Mouse (Mus musculus): ENCODE measurements at regions not wholly inside any gene's neighbourhood (a gene's known extent, or its start where the extent isn't known, plus 50 kb on each side); places are given as distances from the start of the nearest gene placed in this dataset.

DNA sequence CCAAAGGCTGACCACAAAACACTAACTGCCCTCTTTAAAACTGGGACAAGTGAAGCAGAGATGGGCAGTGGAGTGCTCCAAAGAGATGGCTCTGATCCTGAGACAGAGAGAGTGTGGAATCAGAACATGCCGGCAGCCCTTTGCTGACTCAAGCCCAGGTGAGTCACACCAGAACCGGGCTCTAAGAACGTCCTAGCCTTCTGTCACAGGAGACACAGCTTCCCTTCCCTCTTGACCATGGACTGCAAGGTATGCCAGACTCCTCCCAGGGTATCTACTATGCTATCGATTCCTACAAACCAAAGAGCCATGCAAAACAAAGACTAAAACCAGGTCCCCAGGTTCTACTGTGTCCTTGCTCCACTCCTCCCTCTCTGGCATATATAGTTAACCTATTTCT, 98.0 kb downstream of the Dhx15 start:
- Histone ChIP-seq H3K9me3 (ENCODE audit: control insufficient read depth, low read length) (no peaks in the 10 kb centered on the region), H3K4me1 (ENCODE audit: control insufficient read depth, insufficient read depth, low read length) (no peaks in the 10 kb centered on the region), H3K9ac (replicated peaks; ENCODE audit: low read depth, low read length) (no peak overlapping the region), H3K27me3 (ENCODE audit: control insufficient read depth, insufficient read depth, low read length) (no peaks in the 10 kb centered on the region), H3K36me3 (ENCODE audit: control insufficient read depth, insufficient read depth, low read length) (no peaks in the 10 kb centered on the region), H3K4me3 (ENCODE audit: low read depth, low read length) (no peak overlapping the region), H3K4me2 (ENCODE audit: low read depth, low read length) (no peak overlapping the region), H3K27ac (ENCODE audit: low read depth, low read length) (no peak overlapping the region)
- no peak for ATAC-seq (ENCODE audit: low read depth)
- 96% methylated on average over 4 of the region's 4 CpGs for WGBS

DNA sequence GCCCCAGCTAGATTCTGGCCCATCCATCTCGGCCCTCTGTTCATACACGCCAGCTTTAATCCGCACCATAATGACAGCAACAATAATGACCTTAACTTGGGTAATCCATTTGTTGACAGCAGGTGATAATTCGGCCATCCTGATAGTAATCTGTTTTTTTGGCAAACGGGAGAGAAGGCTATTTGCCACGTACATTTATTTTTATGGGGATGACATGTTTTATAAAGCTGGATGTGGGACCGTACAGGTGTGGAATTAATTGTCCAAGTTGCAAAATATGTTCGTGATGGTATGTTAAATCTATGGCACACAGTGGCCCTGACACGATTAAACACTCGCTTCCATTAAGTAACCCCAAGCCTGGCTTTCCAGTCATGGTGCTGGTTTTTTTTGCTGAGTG, 102.2 kb downstream of the Dhx15 start:
- Histone ChIP-seq H3K27me3 (ENCODE audit: control insufficient read depth, insufficient read depth, low read length) (no peaks in the 10 kb centered on the region), H3K36me3 (ENCODE audit: control insufficient read depth, insufficient read depth, low read length) (no peaks in the 10 kb centered on the region), H3K9ac (replicated peaks; ENCODE audit: low read depth, low read length) (no peak overlapping the region), H3K4me1 (ENCODE audit: control insufficient read depth, insufficient read depth, low read length) (no peaks in the 10 kb centered on the region), H3K9me3 (ENCODE audit: control insufficient read depth, low read length) (no peaks in the 10 kb centered on the region), H3K4me3 (ENCODE audit: low read depth, low read length) (no peak overlapping the region), H3K27ac (ENCODE audit: low read depth, low read length) (no peak overlapping the region), H3K4me2 (ENCODE audit: low read depth, low read length) (no peak overlapping the region)
- 75% methylated on average over 10 of the region's 10 CpGs for WGBS
- no peak for ATAC-seq (ENCODE audit: low read depth)

DNA sequence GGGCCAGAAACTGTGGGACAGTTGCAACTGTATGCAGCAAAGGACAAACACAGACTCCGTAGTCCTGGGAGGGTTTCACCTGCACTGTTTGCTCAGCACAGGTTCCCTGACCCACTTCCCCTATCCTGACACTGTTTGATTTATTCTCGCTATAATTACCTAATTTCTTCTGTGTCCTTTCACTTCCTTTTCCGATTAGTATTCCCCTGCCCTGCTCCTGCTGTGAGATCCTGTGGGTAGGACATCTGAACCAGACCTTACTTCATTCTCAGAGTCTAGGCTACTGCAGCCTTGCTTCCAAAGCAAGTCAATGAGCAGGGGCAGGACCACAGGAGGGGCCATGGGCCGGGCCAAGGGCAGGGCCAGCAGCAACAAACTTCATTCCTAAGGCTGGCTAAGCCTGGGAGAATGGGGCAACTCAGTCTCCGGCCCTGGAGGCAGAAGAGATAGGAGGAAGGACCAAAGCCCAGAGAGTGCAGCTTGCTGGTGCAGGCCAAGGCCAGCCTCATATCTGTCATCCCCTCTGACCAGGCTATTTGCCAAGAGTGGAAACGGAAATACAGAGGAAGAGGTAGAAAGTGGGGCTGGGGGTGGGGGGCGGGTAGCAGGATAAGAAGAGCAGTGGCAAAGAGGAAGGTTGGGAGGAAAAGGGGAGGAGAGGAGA, 103.4 kb downstream of the Dhx15 start:
- H3K4me1 ChIP-seq (ENCODE audit: control insufficient read depth, insufficient read depth, low read length) = no peaks in the 10 kb centered on the region
- H3K9me3 ChIP-seq (ENCODE audit: control insufficient read depth, low read length) = no peaks in the 10 kb centered on the region
- no peaks in the 10 kb centered on the region for H3K27me3 ChIP-seq (ENCODE audit: control insufficient read depth, insufficient read depth, low read length)
- H3K4me3 ChIP-seq (ENCODE audit: low read depth, low read length) = no peak overlapping the region
- no peak overlapping the region for H3K27ac ChIP-seq (ENCODE audit: low read depth, low read length)
- no peak overlapping the region for H3K9ac ChIP-seq (replicated peaks; ENCODE audit: low read depth, low read length)
- WGBS = 57% methylated on average over 7 of the region's 7 CpGs
- no peaks in the 10 kb centered on the region for H3K36me3 ChIP-seq (ENCODE audit: control insufficient read depth, insufficient read depth, low read length)
- no peak for ATAC-seq (ENCODE audit: low read depth)
- no peak overlapping the region for H3K4me2 ChIP-seq (ENCODE audit: low read depth, low read length)

DNA sequence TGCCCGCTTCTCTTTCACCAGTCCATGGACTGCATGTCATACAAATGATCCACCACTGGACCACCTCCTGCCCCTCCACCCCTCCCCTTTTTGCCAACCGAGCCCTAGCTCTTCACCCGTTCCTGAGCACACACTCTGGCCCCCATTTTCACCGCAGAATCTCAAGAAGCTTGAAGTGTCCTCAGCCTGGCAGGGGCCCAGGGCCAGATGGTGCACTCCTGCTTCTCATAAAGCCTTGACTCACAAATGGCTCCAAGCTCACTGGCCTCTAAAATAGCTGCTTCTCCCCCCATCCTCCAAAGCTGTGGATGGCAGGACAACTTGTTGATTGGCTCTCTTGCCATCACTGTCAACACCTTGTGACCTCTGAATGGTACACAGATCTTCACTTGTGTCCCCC, 110.0 kb downstream of the Dhx15 start:
- 90% methylated on average over 4 of the region's 4 CpGs for WGBS
- Histone ChIP-seq H3K4me3 (ENCODE audit: low read depth, low read length) (no peak overlapping the region), H3K36me3 (ENCODE audit: control insufficient read depth, insufficient read depth, low read length) (no peaks in the 10 kb centered on the region), H3K4me2 (ENCODE audit: low read depth, low read length) (no peak overlapping the region), H3K4me1 (ENCODE audit: control insufficient read depth, insufficient read depth, low read length) (no peaks in the 10 kb centered on the region), H3K9ac (replicated peaks; ENCODE audit: low read depth, low read length) (no peak overlapping the region), H3K9me3 (ENCODE audit: control insufficient read depth, low read length) (no peaks in the 10 kb centered on the region), H3K27me3 (ENCODE audit: control insufficient read depth, insufficient read depth, low read length) (no peaks in the 10 kb centered on the region), H3K27ac (ENCODE audit: low read depth, low read length) (no peak overlapping the region)
- ATAC-seq (ENCODE audit: low read depth) = no peak

DNA sequence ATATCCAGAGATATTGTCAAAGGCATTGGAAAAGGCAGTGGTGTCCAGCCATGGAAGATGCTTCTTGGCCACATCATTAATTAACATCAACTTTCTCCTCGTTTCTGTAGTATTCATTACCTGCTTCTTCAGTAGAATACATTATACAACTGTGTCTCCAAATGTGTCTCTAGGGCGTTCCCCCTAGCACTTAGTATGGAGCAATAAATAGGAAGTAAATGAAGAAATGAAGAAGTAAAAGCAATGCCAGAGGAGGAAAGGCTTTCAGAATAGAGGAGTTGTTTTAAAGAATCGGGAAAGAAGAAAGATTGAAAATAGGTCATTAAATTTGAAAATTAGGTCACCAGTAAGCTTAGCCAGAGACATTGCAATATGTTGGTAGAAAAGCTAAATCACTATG, 112.6 kb downstream of the Dhx15 start:
- Histone ChIP-seq H3K27me3 (ENCODE audit: control insufficient read depth, insufficient read depth, low read length) (no peaks in the 10 kb centered on the region), H3K4me3 (ENCODE audit: low read depth, low read length) (no peak overlapping the region), H3K36me3 (ENCODE audit: control insufficient read depth, insufficient read depth, low read length) (no peaks in the 10 kb centered on the region), H3K27ac (ENCODE audit: low read depth, low read length) (no peak overlapping the region), H3K4me2 (ENCODE audit: low read depth, low read length) (no peak overlapping the region), H3K9me3 (ENCODE audit: control insufficient read depth, low read length) (no peaks in the 10 kb centered on the region), H3K4me1 (ENCODE audit: control insufficient read depth, insufficient read depth, low read length) (no peaks in the 10 kb centered on the region), H3K9ac (replicated peaks; ENCODE audit: low read depth, low read length) (no peak overlapping the region)
- 83% methylated on average over 3 of the region's 3 CpGs for WGBS
- ATAC-seq (ENCODE audit: low read depth) = no peak

DNA sequence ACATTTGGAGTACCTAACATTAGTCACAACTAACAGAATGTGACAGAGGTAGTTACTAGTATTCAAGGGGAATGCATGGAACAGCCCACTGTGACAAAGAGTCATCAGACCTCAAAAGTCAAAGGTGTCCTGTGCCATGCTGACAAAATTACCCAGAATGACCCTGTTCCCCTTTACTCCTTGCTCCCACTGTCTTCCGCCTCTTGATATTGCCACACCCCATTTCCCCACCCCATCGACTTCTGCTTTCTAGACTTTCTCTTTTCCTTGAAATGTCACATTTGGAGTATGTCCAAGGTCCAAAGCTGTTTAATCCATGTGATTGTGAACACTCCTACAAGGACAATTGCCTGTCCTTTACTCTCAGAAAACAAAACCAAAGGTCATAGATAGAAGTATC, 115.2 kb downstream of the Dhx15 start:
- no peaks in the 10 kb centered on the region for H3K27me3 ChIP-seq (ENCODE audit: control insufficient read depth, insufficient read depth, low read length)
- H3K4me3 ChIP-seq (ENCODE audit: low read depth, low read length) = no peak overlapping the region
- no peak overlapping the region for H3K4me2 ChIP-seq (ENCODE audit: low read depth, low read length)
- no peak overlapping the region for H3K27ac ChIP-seq (ENCODE audit: low read depth, low read length)
- no peaks in the 10 kb centered on the region for H3K4me1 ChIP-seq (ENCODE audit: control insufficient read depth, insufficient read depth, low read length)
- ATAC-seq (ENCODE audit: low read depth) = no peak
- H3K9ac ChIP-seq (replicated peaks; ENCODE audit: low read depth, low read length) = no peak overlapping the region
- H3K9me3 ChIP-seq (ENCODE audit: control insufficient read depth, low read length) = no peaks in the 10 kb centered on the region
- WGBS = 99% methylated on average over 2 of the region's 2 CpGs
- no peaks in the 10 kb centered on the region for H3K36me3 ChIP-seq (ENCODE audit: control insufficient read depth, insufficient read depth, low read length)

DNA sequence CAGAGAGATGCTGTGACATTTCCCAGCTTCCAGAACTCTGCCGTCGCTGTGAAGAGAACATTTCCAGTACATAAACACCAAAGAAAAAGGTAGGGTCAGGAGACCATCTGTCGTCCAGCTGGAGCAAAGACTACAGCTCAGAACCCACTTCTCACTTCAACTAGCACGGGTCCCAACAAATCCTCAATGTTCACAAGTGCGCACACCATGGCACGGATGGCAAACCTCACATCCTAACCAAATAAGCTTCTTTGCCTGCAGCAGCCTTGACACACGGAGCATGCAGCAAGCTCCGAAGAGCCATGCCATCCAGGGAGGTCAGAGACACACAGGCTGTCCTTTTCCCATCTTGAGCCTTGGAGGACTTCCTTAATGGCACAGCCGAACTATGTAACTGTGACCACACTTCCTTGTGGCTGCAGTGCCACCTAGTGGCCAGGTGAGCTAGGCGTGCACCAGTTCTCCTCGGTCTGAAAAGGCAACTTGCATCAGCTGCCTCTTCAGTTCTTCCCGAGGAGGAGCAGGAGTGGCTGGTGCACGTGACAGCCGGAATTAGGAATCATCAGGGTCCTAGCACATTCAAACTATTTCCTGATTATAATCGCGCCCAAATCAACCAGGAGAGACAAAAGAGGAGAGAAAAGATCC, 125.4 kb downstream of the Dhx15 start:
- H3K27ac ChIP-seq (ENCODE audit: low read depth, low read length) = no peak overlapping the region
- no peak overlapping the region for H3K4me2 ChIP-seq (ENCODE audit: low read depth, low read length)
- H3K9me3 ChIP-seq (ENCODE audit: control insufficient read depth, low read length) = no peaks in the 10 kb centered on the region
- no peaks in the 10 kb centered on the region for H3K36me3 ChIP-seq (ENCODE audit: control insufficient read depth, insufficient read depth, low read length)
- 36% methylated on average over 16 of the region's 16 CpGs for WGBS
- H3K4me1 ChIP-seq (ENCODE audit: control insufficient read depth, insufficient read depth, low read length) = no peaks in the 10 kb centered on the region
- ATAC-seq (ENCODE audit: low read depth) = peak; percentile 93
- H3K9ac ChIP-seq (replicated peaks; ENCODE audit: low read depth, low read length) = no peak overlapping the region
- H3K27me3 ChIP-seq (ENCODE audit: control insufficient read depth, insufficient read depth, low read length) = no peaks in the 10 kb centered on the region
- H3K4me3 ChIP-seq (ENCODE audit: low read depth, low read length) = no peak overlapping the region

DNA sequence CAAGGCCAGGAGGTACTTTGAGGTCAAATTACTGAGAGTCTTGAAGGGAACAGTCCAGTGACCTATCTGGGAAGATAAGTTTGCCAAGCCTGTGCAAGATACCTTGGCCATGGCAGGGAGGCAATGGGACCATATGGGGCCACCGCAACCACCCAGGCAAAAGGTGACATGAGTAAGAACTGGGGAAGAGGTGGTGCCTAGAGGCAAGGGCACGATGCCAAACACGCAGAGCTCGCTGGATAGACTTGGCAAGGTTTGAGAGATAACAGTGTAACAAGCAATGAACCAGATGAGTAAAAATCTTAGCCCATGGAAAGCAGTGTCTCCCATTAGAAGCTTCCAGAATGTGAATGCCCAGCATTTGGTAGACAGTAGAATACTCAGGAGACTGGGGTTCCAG, 128.1 kb downstream of the Dhx15 start:
- H3K4me2 ChIP-seq (ENCODE audit: low read depth, low read length) = no peak overlapping the region
- no peaks in the 10 kb centered on the region for H3K36me3 ChIP-seq (ENCODE audit: control insufficient read depth, insufficient read depth, low read length)
- ATAC-seq (ENCODE audit: low read depth) = no peak
- no peak overlapping the region for H3K9ac ChIP-seq (replicated peaks; ENCODE audit: low read depth, low read length)
- H3K4me1 ChIP-seq (ENCODE audit: control insufficient read depth, insufficient read depth, low read length) = no peaks in the 10 kb centered on the region
- H3K9me3 ChIP-seq (ENCODE audit: control insufficient read depth, low read length) = no peaks in the 10 kb centered on the region
- WGBS = 87% methylated on average over 4 of the region's 4 CpGs
- H3K27ac ChIP-seq (ENCODE audit: low read depth, low read length) = no peak overlapping the region
- no peaks in the 10 kb centered on the region for H3K27me3 ChIP-seq (ENCODE audit: control insufficient read depth, insufficient read depth, low read length)
- H3K4me3 ChIP-seq (ENCODE audit: low read depth, low read length) = no peak overlapping the region

DNA sequence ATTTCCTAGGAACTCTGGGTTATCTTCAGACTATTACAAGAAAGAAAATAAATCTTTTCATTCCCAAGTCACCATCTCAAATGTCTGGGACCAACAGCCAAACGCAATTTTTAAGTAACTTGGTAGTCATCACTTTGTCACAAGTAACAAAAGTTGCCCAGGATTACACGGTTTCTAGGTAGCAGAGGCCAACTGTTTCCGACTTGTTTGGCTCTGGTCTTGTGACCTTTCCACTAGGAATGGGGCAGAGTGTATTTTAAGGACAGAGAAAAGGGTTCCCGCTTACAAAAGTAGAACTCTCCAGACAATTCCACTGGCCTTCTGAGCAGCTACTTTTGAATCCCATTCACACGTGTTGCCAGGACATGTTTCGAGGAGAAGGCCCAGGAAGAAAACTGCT, 129.1 kb downstream of the Dhx15 start:
- Histone ChIP-seq H3K36me3 (ENCODE audit: control insufficient read depth, insufficient read depth, low read length) (no peaks in the 10 kb centered on the region), H3K4me2 (ENCODE audit: low read depth, low read length) (no peak overlapping the region), H3K27me3 (ENCODE audit: control insufficient read depth, insufficient read depth, low read length) (no peaks in the 10 kb centered on the region), H3K4me3 (ENCODE audit: low read depth, low read length) (no peak overlapping the region), H3K9ac (replicated peaks; ENCODE audit: low read depth, low read length) (no peak overlapping the region), H3K9me3 (ENCODE audit: control insufficient read depth, low read length) (no peaks in the 10 kb centered on the region), H3K4me1 (ENCODE audit: control insufficient read depth, insufficient read depth, low read length) (no peaks in the 10 kb centered on the region), H3K27ac (ENCODE audit: low read depth, low read length) (no peak overlapping the region)
- WGBS = 79% methylated on average over 6 of the region's 6 CpGs
- no peak for ATAC-seq (ENCODE audit: low read depth)

Data from neural tube, embryonic 14.5 days (tissue).